Mouse (Mus musculus) limb, embryonic 15.5 days (tissue): Measurements from ENCODE around the gene Gm156. TPM values are rescaled to one million over a fixed set of nuclear protein-coding genes. Genes with fewer than 3 reads are reported as not detected.
"Not testable (repeated sequence)": the region's sequence is repeated elsewhere in the genome, so short reads cannot be mapped to it uniquely, and the experiment has no call there.

Experiments used
- ATAC-seq: fragments of 200-750 bp; cut with Nextera tagmentation; 2 replicates; pipeline ENCODE4 v1.8.0; 2017; ENCODE audit warnings: low read depth, moderate TSS enrichment; ENCODE audit not compliant: insufficient number of reproducible peaks, low FRiP score, low TSS enrichment
- H3K27ac ChIP-seq: fragments of 300-500 bp; sonication (generic); 2 replicates; pipeline ENCODE4 v1.5.1; 2015; ENCODE audit warnings: moderate library complexity, mild to moderate bottlenecking, inconsistent platforms
- H3K27me3 ChIP-seq: fragments of 300-500 bp; sonication (generic); 2 replicates; pipeline ENCODE4 v1.6.1; 2015; ENCODE audit warnings: inconsistent platforms
- H3K36me3 ChIP-seq: fragments of 300-500 bp; sonication (generic); 2 replicates; pipeline ENCODE4 v1.6.1; 2015; ENCODE audit warnings: inconsistent platforms
- H3K4me1 ChIP-seq: fragments of 300-500 bp; sonication (generic); 2 replicates; pipeline ENCODE4 v1.6.1; 2015; ENCODE audit warnings: inconsistent platforms
- H3K4me2 ChIP-seq: fragments of 300-500 bp; sonication (generic); 2 replicates; pipeline ENCODE4 v1.6.1; 2015; ENCODE audit warnings: mild to moderate bottlenecking, inconsistent platforms
- H3K4me3 ChIP-seq: fragments of 300-500 bp; sonication (generic); 2 replicates; pipeline ENCODE4 v1.5.1; 2015; ENCODE audit warnings: mild to moderate bottlenecking, inconsistent platforms
- H3K9ac ChIP-seq: fragments of 300-500 bp; sonication (generic); 2 replicates; pipeline ENCODE4 v1.6.1; 2015; ENCODE audit warnings: inconsistent platforms
- H3K9me3 ChIP-seq: fragments of 300-500 bp; sonication (generic); 2 replicates; pipeline ENCODE4 v1.6.1; 2016; ENCODE audit warnings: inconsistent platforms
- WGBS: fragments of 180-500 bp; shearing (Covaris S2); methylation state at CpG from one replicate; pipeline ENCODE4 v1.1.7; 2015; 5-methylcytosine and 5-hydroxymethylcytosine counted together
- polyA plus RNA-seq: library from polyadenylated mRNA; unstranded; fragments of >200 nt; fragmentation: Nextera tagmentation; extraction: Ambion mirVana; gene quantifications from 2 replicates; pipeline ENCODE4 v1.2.1, GENCODE M21; 2015

Gm156 gene
- not detected in 2 replicates for polyA plus RNA-seq

- not testable (repeated sequence) for H3K36me3 ChIP-seq, ATAC-seq, H3K4me3 ChIP-seq, H3K27me3 ChIP-seq, H3K9me3 ChIP-seq, H3K9ac ChIP-seq, H3K4me2 ChIP-seq, H3K4me1 ChIP-seq, H3K27ac ChIP-seq
- 88% methylated on average over 3 of the region's 3 CpGs for WGBS
Measured at GRCm38 (mm10) chr6:129784170-129784569, at the start of gene Gm156. Gm156 (minus strand) TSS chr6:129784270.

DNA sequence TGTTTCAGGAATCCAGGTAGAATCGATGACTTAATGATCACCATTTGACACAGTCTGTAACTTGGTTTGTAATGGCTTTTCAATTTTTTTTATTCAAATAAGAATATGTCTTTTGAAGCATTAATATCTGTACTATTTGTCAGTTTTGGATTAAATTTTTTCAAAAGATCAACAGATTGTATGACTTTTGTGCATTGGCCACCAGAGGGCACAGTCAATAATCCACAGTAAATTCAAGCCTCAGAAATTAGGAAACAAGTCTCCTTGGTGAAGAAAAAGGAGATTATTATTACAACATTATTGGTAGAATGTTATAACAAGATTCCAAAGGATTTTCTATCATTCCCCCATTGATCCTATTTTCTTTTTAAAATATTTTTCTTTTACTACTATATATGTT lies 41.5 kb upstream of the Gm156 start:
- Histone ChIP-seq H3K9me3 (no peaks in the 10 kb centered on the region), H3K27ac (no peak overlapping the region), H3K4me1 (no peaks in the 10 kb centered on the region), H3K4me2 (no peak overlapping the region), H3K27me3 (no peaks in the 10 kb centered on the region), H3K4me3 (no peak overlapping the region), H3K9ac (no peak overlapping the region), H3K36me3 (no peaks in the 10 kb centered on the region)
- no peak for ATAC-seq
- 78% methylated on average over 1 of the region's 1 CpGs for WGBS

- Histone ChIP-seq H3K27ac (no peak overlapping the region), H3K4me1 (no peaks in the 10 kb centered on the region), H3K9ac (no peak overlapping the region), H3K27me3 (no peaks in the 10 kb centered on the region), H3K4me3 (no peak overlapping the region), H3K36me3 (no peaks in the 10 kb centered on the region), H3K4me2 (no peak overlapping the region), H3K9me3 (no peaks in the 10 kb centered on the region)
- no peak for ATAC-seq
- 88% methylated on average over 1 of the region's 1 CpGs for whole genome bisulfite sequencing
Measured at GRCm38 (mm10) chr6:129824004-129824403, 39.9 kb upstream of the Gm156 start.

GRCm38 (mm10) chr6:129817731-129818130 lies 33.7 kb upstream of the Gm156 start:
- no peak for ATAC-seq
- Histone ChIP-seq H3K4me2 (no peak overlapping the region), H3K27me3 (no peaks in the 10 kb centered on the region), H3K27ac (no peak overlapping the region), H3K36me3 (no peaks in the 10 kb centered on the region), H3K9ac (no peak overlapping the region), H3K9me3 (no peaks in the 10 kb centered on the region), H3K4me1 (no peaks in the 10 kb centered on the region), H3K4me3 (no peak overlapping the region)
- WGBS, result 60% methylated on average over 3 of the region's 3 CpGs

GRCm38 (mm10) chr6:129747654-129748032 lies 36.4 kb downstream of the Gm156 start:
- no peaks in the 10 kb centered on the region for H3K27me3 ChIP-seq
- no peaks in the 10 kb centered on the region for H3K36me3 ChIP-seq
- H3K4me2 ChIP-seq, result no peak overlapping the region
- no peak for ATAC-seq
- H3K4me1 ChIP-seq, result no peaks in the 10 kb centered on the region
- no peak overlapping the region for H3K4me3 ChIP-seq
- H3K27ac ChIP-seq, result no peak overlapping the region
- no peaks in the 10 kb centered on the region for H3K9me3 ChIP-seq
- 76% methylated on average over 3 of the region's 3 CpGs for WGBS
- H3K9ac ChIP-seq, result no peak overlapping the region

DNA sequence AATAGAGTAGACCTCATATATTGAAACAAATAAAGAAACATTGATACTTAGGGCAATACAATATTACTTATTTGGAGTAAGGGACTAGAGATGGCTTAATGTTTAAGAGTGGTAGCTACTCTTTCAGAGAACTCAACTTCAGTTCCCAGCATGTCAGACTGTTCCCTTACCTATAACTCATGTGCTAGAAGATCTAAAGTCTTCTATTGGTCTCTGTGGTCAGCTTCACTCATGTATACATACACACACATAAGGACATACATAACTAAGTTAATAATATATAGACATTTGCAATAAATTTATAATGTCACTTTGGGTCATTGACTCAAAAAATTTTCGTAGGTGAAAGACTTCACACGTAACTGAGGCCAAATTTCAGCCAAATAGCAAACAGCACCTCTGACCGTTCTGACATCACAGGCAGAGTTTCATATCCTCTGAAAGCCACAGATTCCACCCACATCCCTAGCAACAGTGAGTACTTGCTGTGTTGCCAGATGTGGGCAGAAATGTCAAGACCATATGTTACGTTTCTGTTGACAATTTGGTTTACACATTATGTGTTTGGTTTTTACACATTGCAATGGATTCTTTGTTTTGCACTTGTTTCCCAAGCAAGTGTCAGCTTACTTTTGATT lies 36.9 kb downstream of the Gm156 start:
- Histone ChIP-seq H3K9ac (no peak overlapping the region), H3K4me2 (no peak overlapping the region), H3K9me3 (no peaks in the 10 kb centered on the region), H3K4me3 (no peak overlapping the region), H3K4me1 (no peaks in the 10 kb centered on the region), H3K27me3 (no peaks in the 10 kb centered on the region), H3K27ac (no peak overlapping the region), H3K36me3 (no peaks in the 10 kb centered on the region)
- 83% methylated on average over 4 of the region's 4 CpGs for WGBS
- no peak for ATAC-seq

DNA sequence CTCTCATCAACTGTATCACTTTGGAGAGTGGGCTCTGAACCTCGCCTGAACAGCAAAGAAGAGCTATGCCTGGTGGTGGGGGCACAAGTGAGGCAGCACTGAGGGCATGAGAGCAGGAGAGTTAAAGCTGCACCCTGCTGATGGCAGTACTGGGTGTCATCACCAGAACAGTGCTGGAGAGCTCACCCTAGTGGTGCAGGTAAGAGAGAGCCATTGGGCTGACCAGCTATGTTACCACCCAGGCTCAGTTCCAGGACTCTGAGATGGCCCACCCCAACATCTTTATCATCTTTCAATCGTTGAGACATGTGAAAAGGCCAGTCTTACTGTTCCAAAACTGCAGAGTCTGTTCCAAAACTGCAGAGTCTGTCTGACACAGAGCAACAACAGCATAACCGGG lies 37.9 kb downstream of the Gm156 start:
- no peak overlapping the region for H3K27ac ChIP-seq
- no peaks in the 10 kb centered on the region for H3K9me3 ChIP-seq
- no peaks in the 10 kb centered on the region for H3K4me1 ChIP-seq
- H3K27me3 ChIP-seq, result no peaks in the 10 kb centered on the region
- no peaks in the 10 kb centered on the region for H3K36me3 ChIP-seq
- no peak overlapping the region for H3K4me2 ChIP-seq
- H3K4me3 ChIP-seq, result no peak overlapping the region
- no peak for ATAC-seq
- WGBS, result 53% methylated on average over 3 of the region's 3 CpGs
- no peak overlapping the region for H3K9ac ChIP-seq

DNA sequence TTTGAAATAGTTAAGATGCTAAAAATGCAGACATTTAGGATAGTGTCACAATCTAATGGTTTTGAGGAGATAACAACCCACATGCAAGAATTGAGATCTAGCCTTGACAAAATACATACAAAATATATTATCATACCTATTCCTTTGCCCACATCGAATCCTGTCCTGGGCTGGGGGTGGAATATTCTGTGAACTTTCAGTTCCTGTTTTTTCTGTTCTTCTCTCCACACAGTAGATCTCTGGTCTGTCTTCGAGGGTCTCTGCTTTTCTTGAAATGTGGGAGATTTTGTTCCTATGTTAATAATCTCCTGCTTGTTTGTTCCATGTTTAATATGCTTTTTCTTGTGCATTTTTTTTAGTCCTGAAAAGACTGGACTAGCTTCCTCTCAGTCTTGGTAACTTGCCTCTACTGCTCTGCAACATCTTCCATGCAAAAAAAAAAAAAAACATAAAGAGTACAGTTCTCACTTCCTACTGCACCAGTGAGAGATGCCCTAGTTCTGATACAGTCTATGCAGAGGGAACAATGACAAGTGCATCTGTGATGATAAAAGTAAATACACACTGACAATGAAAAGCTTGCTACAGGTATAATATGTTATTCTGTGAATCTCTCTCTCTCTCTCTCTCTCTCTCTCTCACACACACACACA lies 43.9 kb downstream of the Gm156 start, which contains the start of gene Klri2:
Klri2 (minus strand) TSS at position 416 of the 653 bp plus-strand sequence.
- Histone ChIP-seq H3K9ac (no peak within 1 kb of the TSS), H3K4me2 (no peak within 1 kb of the TSS), H3K36me3 (no peaks in the 10 kb centered on the region), H3K4me3 (no peak within 1 kb of the TSS), H3K27me3 (no peaks in the 10 kb centered on the region), H3K9me3 (no peaks in the 10 kb centered on the region), H3K27ac (no peak within 1 kb of the TSS), H3K4me1 (no peaks in the 10 kb centered on the region)
- no peak for ATAC-seq
- 63% methylated on average over 2 of the region's 2 CpGs for WGBS

- H3K9me3 ChIP-seq, result no peaks in the 10 kb centered on the region
- H3K9ac ChIP-seq, result no peak overlapping the region
- no peaks in the 10 kb centered on the region for H3K4me1 ChIP-seq
- H3K27ac ChIP-seq, result no peak overlapping the region
- H3K4me3 ChIP-seq, result no peak overlapping the region
- H3K27me3 ChIP-seq, result no peaks in the 10 kb centered on the region
- H3K36me3 ChIP-seq, result no peaks in the 10 kb centered on the region
- no peak for ATAC-seq
- no peak overlapping the region for H3K4me2 ChIP-seq
Measured at GRCm38 (mm10) chr6:129736414-129736813, 47.7 kb downstream of the Gm156 start.

- H3K9ac ChIP-seq, result no peak overlapping the region
- no peaks in the 10 kb centered on the region for H3K36me3 ChIP-seq
- 90% methylated on average over 1 of the region's 1 CpGs for WGBS
- no peak for ATAC-seq
- H3K9me3 ChIP-seq, result no peaks in the 10 kb centered on the region
- no peak overlapping the region for H3K27ac ChIP-seq
- H3K4me3 ChIP-seq, result no peak overlapping the region
- H3K4me2 ChIP-seq, result no peak overlapping the region
- no peaks in the 10 kb centered on the region for H3K4me1 ChIP-seq
- H3K27me3 ChIP-seq, result no peaks in the 10 kb centered on the region
Measured at GRCm38 (mm10) chr6:129727237-129727636, 56.8 kb downstream of the Gm156 start.

- Histone ChIP-seq H3K27me3 (no peaks in the 10 kb centered on the region), H3K9ac (no peak overlapping the region), H3K27ac (no peak overlapping the region), H3K4me1 (no peaks in the 10 kb centered on the region), H3K4me3 (no peak overlapping the region), H3K4me2 (no peak overlapping the region), H3K36me3 (no peaks in the 10 kb centered on the region), H3K9me3 (no peaks in the 10 kb centered on the region)
- WGBS, result 45% methylated on average over 1 of the region's 1 CpGs
- no peak for ATAC-seq
Measured at GRCm38 (mm10) chr6:129721390-129721789, 62.7 kb downstream of the Gm156 start.

DNA sequence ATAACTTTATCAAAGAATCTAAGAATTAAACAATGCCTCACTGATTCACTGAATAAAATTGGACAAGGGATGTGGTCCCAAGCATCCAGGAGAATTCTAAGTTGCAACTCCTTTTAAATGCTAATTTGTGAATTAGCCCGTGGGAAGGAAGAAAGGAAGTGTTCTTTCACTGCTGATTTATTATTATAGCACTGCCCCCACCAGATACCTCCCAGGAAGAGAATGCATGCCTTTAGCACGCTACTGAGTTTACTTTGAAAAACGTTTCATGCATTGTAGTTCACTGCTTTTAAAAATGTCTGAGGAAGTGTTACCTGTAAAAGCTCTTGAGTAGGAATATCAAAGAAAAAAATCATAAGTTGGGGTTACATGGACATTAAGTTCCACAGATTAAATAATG lies 63.6 kb downstream of the Gm156 start:
- no peaks in the 10 kb centered on the region for H3K4me1 ChIP-seq
- no peak overlapping the region for H3K9ac ChIP-seq
- H3K36me3 ChIP-seq, result no peaks in the 10 kb centered on the region
- H3K27me3 ChIP-seq, result no peaks in the 10 kb centered on the region
- 14% methylated on average over 3 of the region's 3 CpGs for WGBS
- H3K4me3 ChIP-seq, result no peak overlapping the region
- H3K4me2 ChIP-seq, result no peak overlapping the region
- ATAC-seq, result no peak
- no peak overlapping the region for H3K27ac ChIP-seq
- H3K9me3 ChIP-seq, result no peaks in the 10 kb centered on the region
